Mouse (Mus musculus) heart, postnatal 0 days (tissue): ENCODE measurements around the gene Aldh3b1. TPM values are rescaled to one million over a fixed set of nuclear protein-coding genes. Genes with fewer than 3 reads are reported as not detected.
"Not testable (repeated sequence)": the region's sequence is repeated elsewhere in the genome, so short reads cannot be mapped to it uniquely, and the experiment has no call there.

Experiments used
- ATAC-seq: fragments of 200-750 bp; cut with Nextera tagmentation; 2 replicates; pipeline ENCODE4 v1.8.0; 2017; ENCODE audit warnings: low read depth, moderate number of reproducible peaks, moderate library complexity; ENCODE audit not compliant: insufficient read depth
- DNase-seq: peaks from one replicate; pipeline ENCODE4 v3.0.0-alpha.2; 2016; ENCODE audit warnings: low spot score
- H3K27ac ChIP-seq: fragments of 300-500 bp; sonication (generic); 2 replicates; pipeline ENCODE4 v1.5.1; 2014; ENCODE audit warnings: low read depth, mild to moderate bottlenecking
- H3K27me3 ChIP-seq: fragments of 300-500 bp; sonication (generic); 2 replicates; pipeline ENCODE4 v1.6.1; 2014; ENCODE audit warnings: low read length, mixed read lengths; ENCODE audit not compliant: control insufficient read depth, insufficient read depth
- H3K36me3 ChIP-seq: fragments of 300-500 bp; sonication (generic); replicated peaks from 2 replicates; pipeline ENCODE4 v1.6.1; 2014; ENCODE audit warnings: low read length, mixed read lengths; ENCODE audit not compliant: control insufficient read depth, insufficient read depth
- H3K4me1 ChIP-seq: fragments of 300-500 bp; sonication (generic); 2 replicates; pipeline ENCODE4 v1.6.1; 2014; ENCODE audit warnings: antibody characterized with exemption; ENCODE audit not compliant: control insufficient read depth, insufficient read depth
- H3K4me2 ChIP-seq: fragments of 300-500 bp; sonication (generic); 2 replicates; pipeline ENCODE4 v1.6.1; 2014; ENCODE audit warnings: low read depth, mild to moderate bottlenecking, low read length, moderate library complexity
- H3K4me3 ChIP-seq: fragments of 300-500 bp; sonication (generic); 2 replicates; pipeline ENCODE4 v1.5.1; 2014; ENCODE audit warnings: low read depth, low read length
- H3K9ac ChIP-seq: fragments of 300-500 bp; sonication (generic); replicated peaks from 2 replicates; pipeline ENCODE4 v1.6.1; 2014; ENCODE audit warnings: low read depth, low read length, mixed read lengths
- H3K9me3 ChIP-seq: fragments of 300-500 bp; sonication (generic); replicated peaks from 2 replicates; pipeline ENCODE4 v1.6.1; 2016; ENCODE audit warnings: low read length; ENCODE audit not compliant: control insufficient read depth
- CTCF ChIP-seq: IDR thresholded peaks from 2 replicates; pipeline ENCODE4 v1.5.1; 2016; ENCODE audit warnings: antibody characterized with exemption, control low read depth, low read depth
- EP300 ChIP-seq: IDR thresholded peaks from 2 replicates; pipeline ENCODE4 v1.6.1; 2016; ENCODE audit warnings: antibody characterized with exemption, low read depth
- WGBS: fragments of 180-500 bp; shearing (Covaris S2); extraction: QIAGEN DNeasy Blood & Tissue Kit; methylation state at CpG from one replicate; pipeline ENCODE4 v1.1.7; 2014; 5-methylcytosine and 5-hydroxymethylcytosine counted together
- polyA plus RNA-seq: library from polyadenylated mRNA; unstranded; fragments of >200 nt; fragmentation: Nextera tagmentation; extraction: Ambion mirVana; gene quantifications from 2 replicates; pipeline ENCODE4 v1.2.1, GENCODE M21; 2015
- total RNA-seq: library from RNA; depleted of rRNA; stranded (reverse); fragments of >200 nt; gene quantifications from 2 replicates; pipeline ENCODE4 v1.2.3, GENCODE M21; 2014; ENCODE audit warnings: low replicate concordance

Aldh3b1 gene
- total and polyA plus RNA-seq, 2 experiments from 2014 or later, result 1.9 to 3.2 TPM

- Histone ChIP-seq H3K27ac (no peak within 1 kb of the TSS), H3K9ac (no peak within 1 kb of the TSS), H3K4me2 (no peak within 1 kb of the TSS), H3K27me3 (no peaks in the 10 kb centered on the region), H3K36me3 (no peaks in the 10 kb centered on the region), H3K4me3 (no peak within 1 kb of the TSS), H3K9me3 (no peaks in the 10 kb centered on the region), H3K4me1 (no peaks in the 10 kb centered on the region; the same call in 1 of the 2 replicates)
- ATAC-seq, result no peak
- no peak for TF ChIP-seq CTCF
- TF ChIP-seq EP300, result no peak
- no peak for DNase-seq
- WGBS, result 34% methylated on average over 4 of the region's 4 CpGs
Measured at GRCm38 (mm10) chr19:3958470-3958869, 28.9 kb upstream of the Aldh3b1 start, which contains the start of gene Aldh3b3. Gene Aldh3b3, plus strand, starts transcription at chr19:3958645.

- not testable (repeated sequence) for DNase-seq, H3K4me1 ChIP-seq, H3K27me3 ChIP-seq, H3K9me3 ChIP-seq, H3K27ac ChIP-seq, H3K4me2 ChIP-seq, H3K4me3 ChIP-seq, H3K36me3 ChIP-seq, H3K9ac ChIP-seq, ATAC-seq
- WGBS, result 74% methylated on average over 5 of the region's 5 CpGs
Measured at GRCm38 (mm10) chr19:3957296-3958036, 27.9 kb upstream of the Aldh3b1 start.

GRCm38 (mm10) chr19:3955804-3956203, 26.2 kb upstream of the Aldh3b1 start:
- no peak overlapping the region for H3K4me2 ChIP-seq
- peak; percentile 44; the same call in 1 of the 2 replicates for ATAC-seq

GRCm38 (mm10) chr19:3955033-3955432, 25.4 kb upstream of the Aldh3b1 start:
- ATAC-seq, result no peak
- TF ChIP-seq CTCF, result no peak
- H3K27me3 ChIP-seq, result no peaks in the 10 kb centered on the region
- no peak overlapping the region for H3K4me3 ChIP-seq
- H3K9me3 ChIP-seq, result no peaks in the 10 kb centered on the region
- no peak for DNase-seq
- no peak overlapping the region for H3K9ac ChIP-seq
- H3K4me1 ChIP-seq, result no peaks in the 10 kb centered on the region; the same call in 1 of the 2 replicates
- WGBS, result 88% methylated on average over 3 of the region's 3 CpGs
- no peak overlapping the region for H3K4me2 ChIP-seq
- H3K27ac ChIP-seq, result no peak overlapping the region
- no peaks in the 10 kb centered on the region for H3K36me3 ChIP-seq

More at GRCm38 (mm10) chr19:3955804-3956203, 26.2 kb upstream of the Aldh3b1 start:
- H3K4me3 ChIP-seq, result no peak overlapping the region
- H3K4me1 ChIP-seq, result no peaks in the 10 kb centered on the region; the same call in 1 of the 2 replicates
- no peak overlapping the region for H3K27ac ChIP-seq
- H3K9me3 ChIP-seq, result no peaks in the 10 kb centered on the region
- no peak for DNase-seq
- H3K36me3 ChIP-seq, result no peaks in the 10 kb centered on the region
- H3K27me3 ChIP-seq, result no peaks in the 10 kb centered on the region
- no peak overlapping the region for H3K9ac ChIP-seq
- TF ChIP-seq EP300, result no peak
- no peak for TF ChIP-seq CTCF
- 23% methylated on average over 4 of the region's 4 CpGs for WGBS

GRCm38 (mm10) chr19:3952099-3952498, 22.5 kb upstream of the Aldh3b1 start:
- H3K9ac ChIP-seq, result no peak overlapping the region
- ATAC-seq (no peak), DNase-seq (no peak)
- H3K4me1 ChIP-seq, result no peaks in the 10 kb centered on the region
- H3K36me3 ChIP-seq, result peaks cover 6% of the 10 kb centered on the region; the same call in 1 of the 2 replicates
- no peaks in the 10 kb centered on the region for H3K27me3 ChIP-seq
- H3K27ac ChIP-seq, result no peak overlapping the region
- H3K9me3 ChIP-seq, result no peaks in the 10 kb centered on the region
- TF ChIP-seq EP300 (no peak), CTCF (no peak)
- H3K4me3 ChIP-seq, result no peak overlapping the region
- 21% methylated on average over 1 of the region's 1 CpGs for WGBS
- no peak overlapping the region for H3K4me2 ChIP-seq

- no peak for ATAC-seq
- TF ChIP-seq EP300 (no peak), CTCF (no peak)
- Histone ChIP-seq H3K4me2 (no peak overlapping the region), H3K27ac (no peak overlapping the region), H3K4me1 (0 out of 2 replicates have a peak, but pooled peaks cover 2% of the 10 kb centered on the region), H3K36me3 (peaks cover 6% of the 10 kb centered on the region; the same call in 1 of the 2 replicates), H3K27me3 (no peaks in the 10 kb centered on the region), H3K9me3 (no peaks in the 10 kb centered on the region), H3K9ac (no peak overlapping the region), H3K4me3 (no peak overlapping the region)
- DNase-seq, result no peak
Measured at GRCm38 (mm10) chr19:3951461-3951860, 21.9 kb upstream of the Aldh3b1 start.
